Mouse (Mus musculus) CD4-positive helper T cell, adult 2 months (primary cell): ENCODE results near the gene Znhit6.

ENCODE experiments used
- DNase-seq: peaks from one replicate; pipeline ENCODE4 v3.0.0-alpha.2; 2012; ENCODE audit warnings: low read depth, missing footprints, low spot score

Znhit6 gene

GRCm38 (mm10) chr3:145605437-145606123 is 29.6 kb downstream of the Znhit6 start:
- DNase-seq = no peak

- no peak for DNase-seq
These were observed 32.3 kb downstream of the Znhit6 start for GRCm38 (mm10) chr3:145608320-145608719.

- peak; percentile 31 for DNase-seq
These were observed 36.7 kb downstream of the Znhit6 start for GRCm38 (mm10) chr3:145612662-145613061.

- no peak for DNase-seq
These were observed 37.2 kb downstream of the Znhit6 start for GRCm38 (mm10) chr3:145613234-145613633.

GRCm38 (mm10) chr3:145614362-145615115 is 38.5 kb downstream of the Znhit6 start:
- DNase-seq = no peak

DNA sequence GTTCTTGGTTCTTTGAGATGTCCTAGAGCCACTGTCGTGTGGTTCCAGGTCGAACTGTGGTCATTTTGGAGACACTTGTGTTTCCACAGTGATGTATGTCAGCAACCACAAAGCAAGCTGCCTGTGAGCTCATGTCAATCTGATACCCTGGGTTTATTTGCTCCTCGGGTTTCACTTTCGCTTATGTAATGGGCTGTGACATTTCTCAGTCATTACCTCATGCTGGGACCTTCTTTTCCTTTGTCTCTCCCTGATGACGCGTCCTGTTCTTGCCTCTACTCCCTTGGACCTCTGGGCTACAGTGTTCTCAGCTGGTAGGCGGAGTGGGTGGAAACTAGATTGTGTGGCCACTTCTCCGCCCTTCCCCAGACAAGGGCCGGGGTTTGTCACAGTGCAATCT is 42.3 kb downstream of the Znhit6 start:
- peak; percentile 48 for DNase-seq

DNA sequence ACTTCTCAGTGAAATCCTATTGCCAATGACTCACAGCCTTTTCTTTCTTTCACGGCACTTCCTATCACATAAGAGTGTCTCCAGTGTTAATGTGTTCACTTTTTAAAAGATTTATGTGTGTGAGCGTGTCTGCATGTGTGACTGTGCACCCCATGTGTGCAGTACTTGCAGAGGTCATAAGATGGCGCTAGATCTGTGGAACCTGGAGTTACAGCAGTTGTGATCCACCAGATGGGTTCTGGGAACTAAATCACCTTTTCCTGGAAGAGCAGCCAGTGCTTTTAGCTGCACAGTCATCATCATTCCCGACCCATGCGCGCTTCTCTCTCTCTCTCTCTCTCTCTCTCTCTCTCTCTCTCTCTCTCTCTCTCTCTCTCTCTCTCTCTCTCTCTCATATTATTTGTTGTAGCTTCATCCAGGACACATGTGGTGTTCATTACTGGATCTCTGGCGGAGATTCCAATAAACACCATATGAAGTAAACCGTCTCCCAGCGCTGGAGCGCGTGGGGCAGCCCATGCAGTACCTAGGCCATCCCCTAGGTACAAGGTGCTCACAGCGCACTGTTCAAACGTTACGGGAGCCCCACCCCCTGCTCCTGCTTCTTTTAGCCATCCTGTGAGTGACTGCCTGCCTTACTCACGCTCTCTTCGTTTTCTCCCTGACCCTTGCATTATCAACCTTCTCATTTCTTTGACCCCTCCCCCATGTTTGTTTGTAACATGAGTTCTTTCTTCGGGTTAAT is 43.8 kb downstream of the Znhit6 start:
- no peak for DNase-seq

DNA sequence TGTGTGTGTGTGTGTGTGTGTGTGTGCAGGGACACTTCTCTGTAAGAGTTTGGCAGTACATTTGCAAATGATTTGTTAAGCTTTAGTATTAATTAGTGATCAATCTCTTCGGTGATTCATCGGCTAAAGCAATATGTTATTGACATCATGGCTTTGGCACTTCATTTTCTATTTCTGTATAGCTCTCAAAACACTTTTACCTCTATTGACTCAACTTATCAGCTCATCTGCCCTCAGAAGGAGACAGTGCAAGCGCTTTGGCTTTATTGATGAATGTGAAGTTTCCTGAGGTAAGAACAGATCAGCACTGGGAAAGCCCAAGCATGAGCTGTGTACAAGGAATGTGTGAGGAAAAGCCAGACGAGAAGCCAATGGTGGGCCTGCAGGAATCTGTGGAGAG is 45.2 kb downstream of the Znhit6 start:
- no peak for DNase-seq

GRCm38 (mm10) chr3:145623047-145623446 is 47.0 kb downstream of the Znhit6 start:
- DNase-seq = no peak

DNA sequence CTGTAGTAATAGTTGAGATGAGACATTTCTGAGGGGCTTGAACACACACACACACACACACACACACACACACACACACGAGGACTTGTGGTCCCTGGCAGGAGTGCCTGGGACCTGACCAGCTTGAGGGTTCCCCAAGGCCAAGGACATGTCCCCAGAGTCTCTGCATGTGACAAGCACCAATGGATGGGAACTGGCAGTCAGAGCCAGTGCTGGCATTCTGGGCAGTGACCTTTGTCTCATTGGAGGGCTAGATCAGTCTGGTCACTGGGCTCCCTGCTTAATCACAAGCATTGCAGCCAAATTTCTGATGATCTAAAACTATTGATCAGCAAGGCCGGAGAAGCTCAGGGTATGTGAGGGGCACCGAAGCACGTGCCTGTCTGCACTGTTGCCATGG is 48.8 kb downstream of the Znhit6 start:
- DNase-seq = no peak

DNA sequence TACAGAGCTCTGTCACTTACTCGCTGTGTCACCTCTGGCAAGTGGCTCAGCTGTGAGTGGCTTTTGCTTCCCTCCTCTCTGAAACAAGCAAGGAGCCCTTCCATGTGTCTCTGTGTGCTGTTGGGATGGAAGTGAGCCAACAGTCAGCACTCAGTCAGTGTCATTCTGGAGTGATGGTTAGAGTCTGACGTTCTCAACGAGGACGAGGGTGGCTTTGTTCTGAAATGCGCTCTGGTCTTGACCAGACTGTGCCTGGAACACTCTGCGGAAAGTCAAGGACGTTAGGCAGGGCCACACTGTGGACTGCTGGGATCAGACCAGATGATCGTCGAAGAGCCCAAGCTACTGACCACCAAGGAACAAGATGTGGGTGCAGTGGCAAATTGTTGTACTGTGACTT is 49.5 kb downstream of the Znhit6 start:
- DNase-seq = no peak

DNA sequence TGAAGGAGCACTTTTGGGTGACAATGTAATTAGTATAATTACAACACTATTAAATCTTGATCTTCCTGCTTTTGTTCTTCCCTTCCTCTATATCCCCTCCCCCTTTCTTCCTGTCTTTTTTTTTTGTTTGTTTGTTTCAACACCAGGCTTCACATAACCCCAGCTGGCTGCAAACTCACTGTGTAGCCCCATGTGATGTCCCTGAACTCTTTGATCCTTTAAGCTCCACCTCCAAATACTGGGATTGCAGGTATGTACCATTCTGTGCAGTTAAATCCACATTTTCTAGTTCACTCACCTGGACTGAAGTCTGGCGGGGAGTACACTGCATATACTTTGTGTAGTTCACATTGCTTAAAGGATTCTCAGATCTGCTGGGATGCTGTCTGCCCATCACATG is 50.1 kb downstream of the Znhit6 start:
- no peak for DNase-seq

- no peak for DNase-seq
These were observed 51.8 kb downstream of the Znhit6 start for GRCm38 (mm10) chr3:145627830-145628229.

DNA sequence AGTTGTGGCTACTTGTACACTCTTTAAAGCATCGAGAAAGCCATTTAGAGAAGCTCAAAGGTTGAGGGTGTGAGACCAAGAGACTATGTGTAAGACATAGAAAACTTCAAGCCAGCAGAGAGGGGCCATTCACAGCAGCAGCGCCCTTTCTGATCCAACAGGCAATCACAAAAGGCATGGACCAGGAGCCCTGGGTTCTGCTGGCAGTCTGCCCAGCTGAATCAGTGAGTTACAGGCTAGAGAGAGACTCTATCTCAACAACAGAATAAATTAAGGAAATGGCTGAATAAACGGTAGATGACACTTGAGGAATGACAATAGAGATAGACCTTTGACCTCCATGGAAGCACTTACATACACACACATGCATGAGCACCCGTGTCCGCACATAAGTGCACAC is 52.6 kb downstream of the Znhit6 start:
- no peak for DNase-seq

- no peak for DNase-seq
These were observed 56.9 kb downstream of the Znhit6 start for GRCm38 (mm10) chr3:145632888-145633287.

DNA sequence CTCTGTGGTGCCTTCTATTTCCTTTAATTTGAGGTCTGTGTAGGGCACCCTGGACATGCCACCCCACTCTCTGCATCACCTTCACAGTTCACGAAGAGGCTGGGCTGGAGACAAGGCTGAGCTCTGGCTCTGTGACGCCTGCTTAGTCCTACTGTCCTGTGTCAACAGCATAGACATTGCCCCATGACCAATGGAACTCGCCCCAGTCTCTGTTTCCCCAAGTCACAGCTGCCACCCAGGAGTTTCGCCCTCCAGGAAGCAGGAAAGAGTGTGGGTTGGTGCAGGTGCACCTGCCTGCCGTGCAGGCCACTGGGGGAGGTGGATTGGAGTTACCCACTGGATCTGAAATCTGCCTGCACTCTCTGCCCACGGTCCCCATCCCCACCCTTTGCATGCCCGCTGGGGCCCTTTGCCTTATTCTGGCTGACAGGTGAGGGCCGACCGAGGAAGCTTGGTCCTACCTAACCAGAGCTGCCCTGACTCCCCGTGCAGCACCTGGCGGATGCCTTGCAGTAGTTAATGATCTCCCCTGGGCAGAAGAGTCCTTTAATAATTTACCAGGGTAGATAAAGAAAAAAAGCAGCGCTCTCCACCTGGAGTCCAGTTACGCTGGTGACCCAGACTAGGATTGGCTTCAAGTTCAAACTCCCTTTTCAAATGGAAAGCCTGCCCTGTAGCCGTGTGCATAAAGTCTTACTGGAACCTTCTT is 58.2 kb downstream of the Znhit6 start:
- DNase-seq = no peak

- no peak for DNase-seq
These were observed 64.2 kb downstream of the Znhit6 start for GRCm38 (mm10) chr3:145640170-145640569.

- DNase-seq = no peak
These were observed 64.6 kb downstream of the Znhit6 start for GRCm38 (mm10) chr3:145640583-145640982.

DNA sequence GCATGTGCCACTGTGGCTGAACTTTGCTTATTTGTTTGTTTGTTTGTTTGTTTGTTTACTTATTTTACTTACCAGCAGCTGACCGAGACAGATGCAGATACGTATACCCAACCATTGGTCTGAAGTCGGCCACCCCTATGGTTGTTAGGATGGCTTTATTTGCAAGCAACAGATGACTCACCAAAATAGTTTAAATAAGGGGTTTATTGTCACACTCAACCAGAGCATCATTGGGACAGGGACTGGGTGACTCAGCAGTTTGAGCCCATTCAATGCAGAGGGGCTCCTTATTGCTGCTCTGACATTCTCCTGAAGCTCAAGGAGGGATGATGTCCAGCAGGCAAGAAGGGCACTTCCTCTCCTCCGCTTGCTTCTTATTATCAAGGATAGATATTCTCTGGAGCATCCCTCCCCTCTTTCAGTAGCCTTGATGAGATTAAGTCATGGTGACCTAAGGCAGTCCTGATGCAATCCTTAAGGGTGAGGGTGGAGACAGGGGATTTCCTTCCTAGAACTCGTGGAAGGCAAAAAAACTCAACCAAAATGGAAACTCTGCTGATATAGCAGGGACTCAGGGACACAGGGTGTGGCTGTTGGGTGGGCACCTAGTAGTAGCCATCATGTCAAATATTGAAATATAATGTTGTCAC is 65.2 kb downstream of the Znhit6 start:
- DNase-seq = no peak

- DNase-seq = no peak
These were observed 65.9 kb downstream of the Znhit6 start for GRCm38 (mm10) chr3:145641878-145642277.

GRCm38 (mm10) chr3:145642861-145643260 is 66.9 kb downstream of the Znhit6 start:
- no peak for DNase-seq
